Mouse (Mus musculus): ENCODE results near the gene Anxa9. TPM values are rescaled to one million over a fixed set of nuclear protein-coding genes. Genes with fewer than 3 reads are reported as not detected.
A peak's percentile ranks its signal among the peaks of the same experiment; 100 is the strongest.
"Not testable (repeated sequence)": the region's sequence is repeated elsewhere in the genome, so short reads cannot be mapped to it uniquely, and the experiment has no call there.

Gene Anxa9
- 1.4 and 1.5 TPM in 2 replicates for polyA plus RNA-seq (2012; rRNA removed)

DNA sequence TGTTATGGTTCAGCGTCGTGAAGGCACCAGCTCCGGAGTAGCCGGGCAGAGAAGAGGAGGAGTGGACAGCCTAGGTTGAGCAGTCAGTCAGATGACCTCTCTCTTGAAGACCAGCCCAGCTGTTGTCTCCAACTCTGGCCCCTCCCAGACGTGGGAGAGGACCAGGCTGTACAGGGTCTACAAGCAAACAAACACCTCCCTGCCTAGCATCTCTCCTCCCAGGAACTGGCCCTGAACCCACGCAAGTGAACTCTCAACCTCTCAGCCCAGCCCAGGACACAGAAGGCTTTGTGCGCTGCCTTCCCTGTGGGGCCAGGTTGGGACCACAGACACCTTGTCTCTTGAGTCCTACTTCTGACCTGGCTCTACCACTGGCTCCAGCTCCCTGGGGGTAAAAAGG is at the start of gene Anxa9:
Gene Anxa9 (minus strand): TSS at position 77 of the 400 bp plus-strand sequence.
- TF ChIP-seq CTCF (IDR thresholded peaks at IDR 0.05; ENCODE audit: borderline replicate concordance, control insufficient read depth, extremely low read depth, insufficient read depth, low read length, poor library complexity), result no peak
- no peak for TF ChIP-seq POLR2A (IDR thresholded peaks at IDR 0.05; ENCODE audit: control insufficient read depth, extremely low read depth, insufficient read depth, low read length, poor library complexity)
- DNase-seq, result no peak
- WGBS, result 91% methylated on average over 7 of the region's 7 CpGs
- Histone ChIP-seq H3K27ac (ENCODE audit: control insufficient read depth, insufficient read depth, low read length) (no peak within 1 kb of the TSS), H3K36me3 (ENCODE audit: control insufficient read depth, insufficient read depth, low read length) (no peaks in the 10 kb centered on the region), H3K4me1 (replicated peaks; ENCODE audit: control insufficient read depth, insufficient read depth, low read length) (no peaks in the 10 kb centered on the region), H3K27me3 (ENCODE audit: control insufficient read depth, insufficient read depth, low read length) (no peaks in the 10 kb centered on the region), H3K4me3 (ENCODE audit: control insufficient read depth, insufficient read depth, low read length) (no peak within 1 kb of the TSS)

DNA sequence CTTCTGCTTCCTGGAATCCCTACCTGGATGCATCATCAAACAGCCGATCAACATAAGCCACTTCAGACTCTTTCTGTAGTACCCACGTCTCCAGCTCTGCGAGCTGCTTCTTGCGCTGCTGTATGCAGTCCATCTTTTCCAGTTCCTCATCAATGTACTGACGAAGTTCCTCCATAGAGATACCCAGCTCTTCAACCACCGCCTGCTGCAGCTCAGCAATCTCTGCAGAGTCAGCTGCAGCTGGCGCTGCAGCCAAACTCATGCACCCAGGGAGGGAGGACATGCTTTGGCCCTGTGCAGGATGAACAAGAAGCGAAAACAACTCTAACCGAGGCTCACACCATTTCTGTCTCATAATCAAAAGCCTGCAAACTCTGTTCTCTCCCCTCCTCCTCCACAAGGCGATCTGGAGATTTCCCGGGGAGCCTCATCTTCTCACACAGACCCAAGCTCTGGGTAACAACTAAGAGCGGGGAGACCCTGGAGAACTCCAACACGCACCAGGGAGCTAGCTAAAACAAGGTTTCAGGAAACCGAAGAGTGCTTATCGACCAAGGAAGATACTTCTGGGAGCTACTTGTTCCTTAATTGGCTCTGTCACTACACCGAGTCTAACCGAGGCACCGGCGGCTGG is 49.1 kb upstream of the Anxa9 start:
- peak overlapping the region; percentile 47 for H3K4me3 ChIP-seq (ENCODE audit: control insufficient read depth, insufficient read depth, low read length)

DNA sequence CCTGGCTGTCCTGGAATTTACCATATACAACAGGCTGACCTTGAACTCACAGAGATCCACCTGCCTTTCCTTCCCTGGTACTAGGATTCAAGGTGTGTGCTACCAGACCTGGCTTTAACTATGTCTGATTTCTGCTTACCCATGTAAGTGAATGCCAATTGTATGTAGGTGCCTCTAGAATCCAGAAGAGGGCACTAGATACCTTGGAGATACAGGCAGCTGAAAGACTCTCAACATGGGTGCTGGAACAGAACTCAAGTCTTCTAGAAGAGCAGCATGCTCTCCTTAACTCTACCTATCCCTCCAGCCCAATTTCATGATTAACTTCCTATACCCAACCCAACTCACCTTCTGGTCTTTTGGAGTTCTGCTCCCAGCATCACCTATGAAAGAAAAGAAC is 42.5 kb upstream of the Anxa9 start:
- Histone ChIP-seq H3K27ac (ENCODE audit: control insufficient read depth, insufficient read depth, low read length) (no peak overlapping the region), H3K4me1 (replicated peaks; ENCODE audit: control insufficient read depth, insufficient read depth, low read length) (no peaks in the 10 kb centered on the region), H3K4me3 (ENCODE audit: control insufficient read depth, insufficient read depth, low read length) (no peak overlapping the region), H3K36me3 (ENCODE audit: control insufficient read depth, insufficient read depth, low read length) (peaks cover 57% of the 10 kb centered on the region), H3K27me3 (ENCODE audit: control insufficient read depth, insufficient read depth, low read length) (no peaks in the 10 kb centered on the region)
- DNase-seq, result peak; percentile 32
- TF ChIP-seq POLR2A (IDR thresholded peaks at IDR 0.05; ENCODE audit: control insufficient read depth, extremely low read depth, insufficient read depth, low read length, poor library complexity) (no peak), CTCF (IDR thresholded peaks at IDR 0.05; ENCODE audit: borderline replicate concordance, control insufficient read depth, extremely low read depth, insufficient read depth, low read length, poor library complexity) (no peak)

More for the DNA sequence above, 49.1 kb upstream of the Anxa9 start:
- DNase-seq; H3K4me1 ChIP-seq (replicated peaks; ENCODE audit: control insufficient read depth, insufficient read depth, low read length); H3K27me3 ChIP-seq (ENCODE audit: control insufficient read depth, insufficient read depth, low read length); H3K27ac ChIP-seq (ENCODE audit: control insufficient read depth, insufficient read depth, low read length): not testable (repeated sequence)
- WGBS, result 9% methylated on average over 11 of the region's 19 CpGs
- peaks cover 19% of the 10 kb centered on the region for H3K36me3 ChIP-seq (ENCODE audit: control insufficient read depth, insufficient read depth, low read length)

DNA sequence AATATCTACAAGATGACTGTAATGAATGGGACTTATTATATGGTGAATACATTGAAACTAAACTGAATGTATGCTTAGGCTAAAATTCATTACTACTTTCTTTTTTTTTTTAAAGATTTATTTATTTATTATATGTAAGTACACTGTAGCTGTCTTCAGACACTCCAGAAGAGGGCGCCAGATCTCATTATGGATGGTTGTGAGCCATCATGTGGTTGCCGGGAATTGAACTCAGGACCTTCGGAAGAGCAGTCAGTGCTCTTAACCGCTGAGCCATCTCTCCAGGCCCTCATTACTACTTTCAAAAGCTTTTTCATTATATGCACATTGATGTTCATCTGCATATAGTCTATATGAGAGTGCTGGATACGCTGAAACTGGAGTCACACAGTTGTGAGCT is 41.4 kb upstream of the Anxa9 start:
- peaks cover 55% of the 10 kb centered on the region for H3K36me3 ChIP-seq (ENCODE audit: control insufficient read depth, insufficient read depth, low read length)
- not testable (repeated sequence) for DNase-seq; H3K4me1 ChIP-seq (replicated peaks; ENCODE audit: control insufficient read depth, insufficient read depth, low read length); H3K27ac ChIP-seq (ENCODE audit: control insufficient read depth, insufficient read depth, low read length); H3K4me3 ChIP-seq (ENCODE audit: control insufficient read depth, insufficient read depth, low read length); H3K27me3 ChIP-seq (ENCODE audit: control insufficient read depth, insufficient read depth, low read length)
- over 99% methylated on average over 5 of the region's 5 CpGs for WGBS

DNA sequence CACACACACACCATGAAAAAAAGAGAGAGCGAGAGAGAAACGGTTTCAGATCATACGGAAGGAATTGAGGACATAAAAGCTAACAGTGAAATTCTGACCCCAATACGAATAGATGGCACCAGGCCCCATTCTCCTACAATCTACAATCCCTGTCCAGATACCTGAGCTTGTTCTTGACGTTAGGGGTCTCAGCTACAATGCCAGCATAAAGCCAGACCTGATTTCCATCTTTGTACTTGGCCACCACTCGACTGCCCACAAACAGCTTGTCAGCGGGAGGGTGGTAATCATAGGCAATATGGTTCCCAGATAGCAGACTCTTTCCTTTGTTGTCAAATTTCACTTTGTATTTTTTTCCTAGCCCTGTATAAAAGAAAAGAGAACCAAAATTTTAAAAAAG is 39.5 kb upstream of the Anxa9 start:
- Histone ChIP-seq H3K27ac (ENCODE audit: control insufficient read depth, insufficient read depth, low read length) (no peak overlapping the region), H3K4me1 (replicated peaks; ENCODE audit: control insufficient read depth, insufficient read depth, low read length) (no peaks in the 10 kb centered on the region), H3K27me3 (ENCODE audit: control insufficient read depth, insufficient read depth, low read length) (no peaks in the 10 kb centered on the region), H3K36me3 (ENCODE audit: control insufficient read depth, insufficient read depth, low read length) (peaks cover 52% of the 10 kb centered on the region), H3K4me3 (ENCODE audit: control insufficient read depth, insufficient read depth, low read length) (no peak overlapping the region)
- no peak for DNase-seq
- WGBS, result 98% methylated on average over 7 of the region's 7 CpGs
- no peak for TF ChIP-seq CTCF (IDR thresholded peaks at IDR 0.05; ENCODE audit: borderline replicate concordance, control insufficient read depth, extremely low read depth, insufficient read depth, low read length, poor library complexity)
- TF ChIP-seq POLR2A (IDR thresholded peaks at IDR 0.05; ENCODE audit: control insufficient read depth, extremely low read depth, insufficient read depth, low read length, poor library complexity), result no peak

DNA sequence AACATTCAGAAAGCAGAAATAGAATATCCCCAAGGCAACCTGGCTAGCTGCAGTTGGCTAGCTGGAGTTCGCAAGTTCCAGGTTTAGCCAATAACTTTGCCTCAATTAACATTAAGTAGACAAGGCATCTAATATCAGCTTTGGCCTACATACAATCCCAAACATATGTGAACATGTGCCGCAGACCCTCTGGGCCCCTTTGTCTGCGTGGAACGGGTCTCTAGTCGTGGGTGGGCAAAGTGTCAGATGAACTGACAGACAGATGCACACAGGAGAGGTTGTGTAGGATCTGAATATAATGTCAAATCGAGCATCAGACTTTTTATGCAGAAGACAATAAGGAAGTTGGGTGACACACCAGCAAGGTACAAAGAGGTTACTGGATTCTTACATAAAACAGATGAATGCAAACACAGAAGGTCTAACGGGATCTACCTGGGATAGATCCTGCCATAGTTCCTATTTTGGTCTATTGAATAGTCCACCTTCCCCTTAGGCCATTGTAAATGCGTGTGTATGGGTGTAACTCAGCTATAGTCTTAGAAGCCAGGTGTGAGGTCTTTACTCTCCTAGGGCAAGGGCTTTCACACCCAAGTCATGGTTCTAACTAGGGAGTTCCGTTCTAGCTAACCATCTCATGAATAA is 36.5 kb upstream of the Anxa9 start:
- H3K36me3 ChIP-seq (ENCODE audit: control insufficient read depth, insufficient read depth, low read length), result peaks cover 76% of the 10 kb centered on the region
- not testable (repeated sequence) for H3K27me3 ChIP-seq (ENCODE audit: control insufficient read depth, insufficient read depth, low read length); DNase-seq; H3K4me3 ChIP-seq (ENCODE audit: control insufficient read depth, insufficient read depth, low read length); H3K4me1 ChIP-seq (replicated peaks; ENCODE audit: control insufficient read depth, insufficient read depth, low read length); H3K27ac ChIP-seq (ENCODE audit: control insufficient read depth, insufficient read depth, low read length)
- WGBS, result 96% methylated on average over 9 of the region's 9 CpGs

DNA sequence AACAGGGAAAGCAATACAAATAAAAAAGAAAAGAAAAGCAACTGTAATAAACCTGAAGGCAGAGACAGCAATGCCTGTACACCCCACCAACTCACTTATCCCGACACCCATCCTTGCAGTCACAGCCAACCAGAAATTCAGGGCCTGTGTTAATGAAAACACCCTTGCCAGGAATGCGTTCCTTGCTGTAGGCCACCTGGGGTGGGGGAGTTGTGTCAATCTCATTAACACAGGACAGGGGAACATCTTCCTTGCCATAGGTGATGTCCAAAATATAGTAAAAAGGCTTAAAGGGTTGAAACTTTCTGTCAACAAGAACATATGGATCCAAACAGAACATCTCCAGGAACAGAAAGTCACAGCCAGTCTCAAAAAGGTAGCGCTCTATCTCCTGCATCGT is 31.3 kb upstream of the Anxa9 start:
- Histone ChIP-seq H3K27me3 (ENCODE audit: control insufficient read depth, insufficient read depth, low read length) (no peaks in the 10 kb centered on the region), H3K4me1 (replicated peaks; ENCODE audit: control insufficient read depth, insufficient read depth, low read length) (no peaks in the 10 kb centered on the region), H3K4me3 (ENCODE audit: control insufficient read depth, insufficient read depth, low read length) (no peak overlapping the region), H3K36me3 (ENCODE audit: control insufficient read depth, insufficient read depth, low read length) (peaks cover 57% of the 10 kb centered on the region), H3K27ac (ENCODE audit: control insufficient read depth, insufficient read depth, low read length) (no peak overlapping the region)
- DNase-seq, result no peak
- TF ChIP-seq CTCF (IDR thresholded peaks at IDR 0.05; ENCODE audit: borderline replicate concordance, control insufficient read depth, extremely low read depth, insufficient read depth, low read length, poor library complexity), result no peak
- TF ChIP-seq POLR2A (IDR thresholded peaks at IDR 0.05; ENCODE audit: control insufficient read depth, extremely low read depth, insufficient read depth, low read length, poor library complexity), result no peak
- 96% methylated on average over 4 of the region's 4 CpGs for WGBS
